Mouse (Mus musculus) intestine, postnatal 0 days (tissue): ENCODE measurements around the gene Ano4. TPM values are rescaled to one million over a fixed set of nuclear protein-coding genes. Genes with fewer than 3 reads are reported as not detected.

Source experiments
- ATAC-seq: fragments of 200-750 bp; cut with Nextera tagmentation; 2 replicates; pipeline ENCODE4 v1.8.0; 2017; ENCODE audit warnings: mild to moderate bottlenecking, moderate TSS enrichment, moderate library complexity
- H3K27ac ChIP-seq: fragments of 300-500 bp; sonication (generic); 2 replicates; pipeline ENCODE4 v1.5.1; 2014; ENCODE audit warnings: mild to moderate bottlenecking, low read depth, low read length, moderate library complexity
- H3K27me3 ChIP-seq: fragments of 300-500 bp; sonication (generic); replicated peaks from 2 replicates; pipeline ENCODE4 v1.6.1; 2014; ENCODE audit warnings: low read length, mixed read lengths; ENCODE audit not compliant: control insufficient read depth, insufficient read depth
- H3K36me3 ChIP-seq: fragments of 300-500 bp; sonication (generic); 2 replicates; pipeline ENCODE4 v1.6.1; 2014; ENCODE audit warnings: mild to moderate bottlenecking, moderate library complexity; ENCODE audit not compliant: control insufficient read depth, insufficient read depth
- H3K4me1 ChIP-seq: fragments of 300-500 bp; sonication (generic); replicated peaks from 2 replicates; pipeline ENCODE4 v1.6.1; 2014; ENCODE audit warnings: antibody characterized with exemption, low read length, mixed read lengths; ENCODE audit not compliant: control insufficient read depth, insufficient read depth
- H3K4me2 ChIP-seq: fragments of 300-500 bp; sonication (generic); replicated peaks from 2 replicates; pipeline ENCODE4 v1.6.1; 2014; ENCODE audit warnings: low read depth, mild to moderate bottlenecking, moderate library complexity
- H3K4me3 ChIP-seq: fragments of 300-500 bp; sonication (generic); 2 replicates; pipeline ENCODE4 v1.5.1; 2014; ENCODE audit warnings: low read depth, low read length
- H3K9ac ChIP-seq: fragments of 300-500 bp; sonication (generic); 2 replicates; pipeline ENCODE4 v1.6.1; 2014; ENCODE audit warnings: mild to moderate bottlenecking, low read depth, low read length
- H3K9me3 ChIP-seq: fragments of 300-500 bp; sonication (generic); 2 replicates; pipeline ENCODE4 v1.6.1; 2016; ENCODE audit warnings: mixed run types; ENCODE audit not compliant: control insufficient read depth
- CTCF ChIP-seq: sonication (generic); IDR thresholded peaks from 2 replicates; pipeline ENCODE4 v1.5.1; 2016; ENCODE audit warnings: low read depth, mild to moderate bottlenecking, control low read depth, antibody characterized with exemption, moderate library complexity
- WGBS: fragments of 180-500 bp; shearing (Covaris S2); extraction: QIAGEN DNeasy Blood & Tissue Kit; methylation state at CpG from one replicate; pipeline ENCODE4 v1.1.7; 2014; 5-methylcytosine and 5-hydroxymethylcytosine counted together
- polyA plus RNA-seq: library from polyadenylated mRNA; unstranded; fragments of >200 nt; fragmentation: Nextera tagmentation; extraction: Ambion mirVana; gene quantifications from 2 replicates; pipeline ENCODE4 v1.2.1, GENCODE M21; 2015

Gene Ano4
- polyA plus RNA-seq, 1 experiment from 2014 or later = not detected

- Histone ChIP-seq H3K36me3 (no peaks in the 10 kb centered on the region), H3K27ac (no peak overlapping the region), H3K9me3 (no peaks in the 10 kb centered on the region), H3K4me3 (no peak overlapping the region), H3K9ac (no peak overlapping the region), H3K27me3 (no peaks in the 10 kb centered on the region), H3K4me2 (no peak overlapping the region), H3K4me1 (no peaks in the 10 kb centered on the region)
- ATAC-seq = no peak
- 75% methylated on average over 1 of the region's 1 CpGs for WGBS
- TF ChIP-seq CTCF = no peak
Measured at GRCm38 (mm10) chr10:89008303-89008702, 336.3 kb downstream of the Ano4 start.

GRCm38 (mm10) chr10:89004518-89004917 is 340.0 kb downstream of the Ano4 start:
- no peaks in the 10 kb centered on the region for H3K36me3 ChIP-seq
- no peaks in the 10 kb centered on the region for H3K4me1 ChIP-seq
- 94% methylated on average over 3 of the region's 3 CpGs for WGBS
- no peaks in the 10 kb centered on the region for H3K9me3 ChIP-seq
- no peak for TF ChIP-seq CTCF
- no peak overlapping the region for H3K4me3 ChIP-seq
- no peak for ATAC-seq
- H3K4me2 ChIP-seq = no peak overlapping the region
- no peak overlapping the region for H3K27ac ChIP-seq
- no peak overlapping the region for H3K9ac ChIP-seq
- no peaks in the 10 kb centered on the region for H3K27me3 ChIP-seq

GRCm38 (mm10) chr10:88986925-88987324 is 357.6 kb downstream of the Ano4 start:
- WGBS = 60% methylated on average over 6 of the region's 6 CpGs
- no peak for TF ChIP-seq CTCF
- H3K9ac ChIP-seq = no peak overlapping the region

GRCm38 (mm10) chr10:88983444-88983843 is 361.1 kb downstream of the Ano4 start:
- no peak overlapping the region for H3K9ac ChIP-seq
- 31% methylated on average over 8 of the region's 8 CpGs for WGBS
- no peaks in the 10 kb centered on the region for H3K9me3 ChIP-seq
- no peak overlapping the region for H3K27ac ChIP-seq
- peak; percentile 74 for TF ChIP-seq CTCF
- no peaks in the 10 kb centered on the region for H3K27me3 ChIP-seq
- no peak overlapping the region for H3K4me2 ChIP-seq
- H3K36me3 ChIP-seq = no peaks in the 10 kb centered on the region
- ATAC-seq = no peak
- H3K4me3 ChIP-seq = no peak overlapping the region
- no peaks in the 10 kb centered on the region for H3K4me1 ChIP-seq

More at GRCm38 (mm10) chr10:88986925-88987324, 357.6 kb downstream of the Ano4 start:
- no peak overlapping the region for H3K4me3 ChIP-seq
- H3K27me3 ChIP-seq = no peaks in the 10 kb centered on the region
- H3K4me2 ChIP-seq = no peak overlapping the region
- no peak for ATAC-seq
- H3K27ac ChIP-seq = no peak overlapping the region
- no peaks in the 10 kb centered on the region for H3K4me1 ChIP-seq
- H3K9me3 ChIP-seq = no peaks in the 10 kb centered on the region
- no peaks in the 10 kb centered on the region for H3K36me3 ChIP-seq

GRCm38 (mm10) chr10:88979451-88979850 is 365.1 kb downstream of the Ano4 start:
- H3K9me3 ChIP-seq = no peaks in the 10 kb centered on the region
- no peak overlapping the region for H3K4me2 ChIP-seq
- TF ChIP-seq CTCF = no peak
- no peak for ATAC-seq
- H3K4me3 ChIP-seq = no peak overlapping the region
- no peaks in the 10 kb centered on the region for H3K27me3 ChIP-seq
- no peaks in the 10 kb centered on the region for H3K36me3 ChIP-seq
- 75% methylated on average over 4 of the region's 4 CpGs for WGBS
- no peak overlapping the region for H3K9ac ChIP-seq
- no peak overlapping the region for H3K27ac ChIP-seq
- no peaks in the 10 kb centered on the region for H3K4me1 ChIP-seq

GRCm38 (mm10) chr10:88978932-88979331 is 365.6 kb downstream of the Ano4 start:
- no peak for ATAC-seq
- H3K4me3 ChIP-seq = no peak overlapping the region
- H3K9ac ChIP-seq = no peak overlapping the region
- no peaks in the 10 kb centered on the region for H3K9me3 ChIP-seq
- TF ChIP-seq CTCF = no peak
- H3K4me2 ChIP-seq = no peak overlapping the region
- WGBS = 74% methylated on average over 6 of the region's 6 CpGs
- no peak overlapping the region for H3K27ac ChIP-seq
- H3K4me1 ChIP-seq = no peaks in the 10 kb centered on the region
- no peaks in the 10 kb centered on the region for H3K27me3 ChIP-seq
- no peaks in the 10 kb centered on the region for H3K36me3 ChIP-seq
